In genomic region chr16:44226706-44227291, GRCm38 (mm10) we compare ENCODE assay signal across 23 mouse cellular contexts.
"Had no signal": no experiment of that assay in that cellular context is flagged by ENCODE, and none has a peak within 500 bp of the region (broad histone marks: within the 10 kb centered on the region; RNA-seq: fewer than 3 reads in every experiment).

No protein-coding gene starts in this region.

- H3K4me3 ChIP-seq: heart, adult 2 months; heart, embryonic 12.5 days; hindbrain, embryonic 10.5 days; hindbrain, embryonic 12.5 days; intestine, embryonic 15.5 days; layer of hippocampus, adult 2 months; limb, embryonic 10.5 days; limb, embryonic 12.5 days; liver, embryonic 13.5 days; liver, embryonic 15.5 days had no signal

- ATAC-seq: hindbrain, embryonic 16.5 days; inflammation-experienced regulatory T-cells, adult 6 months; intestine, embryonic 15.5 days; intestine, postnatal 0 days had no signal

- H3K27ac ChIP-seq: heart, adult 2 months; hindbrain, embryonic 10.5 days; hindbrain, embryonic 12.5 days; hindbrain, embryonic 14.5 days; intestine, embryonic 15.5 days; layer of hippocampus, adult 2 months; limb, embryonic 10.5 days; limb, embryonic 12.5 days; liver, embryonic 13.5 days; liver, embryonic 15.5 days had no signal

- DNase-seq: gastrocnemius, postnatal 10 days; heart, adult 2 months; heart, postnatal 10 days; heart, postnatal 4 days; kidney, adult 18-20 months; kidney, adult 8-10 months; kidney, postnatal 10 days; kidney, postnatal 25 days; kidney, postnatal 4 days; liver; liver, embryonic 13.5 days had no signal
